Mouse (Mus musculus): ENCODE results near the gene Tyk2.
A peak's percentile ranks its signal among the peaks of the same experiment; 100 is the strongest.

- TF ChIP-seq CTCF (IDR thresholded peaks at IDR 0.05; ENCODE audit: extremely low read depth, insufficient read length, insufficient replicate concordance, low read depth, low read length) (peak; percentile 60; the same call in 1 of the 2 replicates), POLR2A (IDR thresholded peaks at IDR 0.05; ENCODE audit: low read depth, low read length) (no peak)
These were observed 6.2 kb upstream of the Tyk2 start for GRCm38 (mm10) chr9:21137229-21137628.
